Mouse (Mus musculus): ENCODE data around the gene Rcc1.

DNA sequence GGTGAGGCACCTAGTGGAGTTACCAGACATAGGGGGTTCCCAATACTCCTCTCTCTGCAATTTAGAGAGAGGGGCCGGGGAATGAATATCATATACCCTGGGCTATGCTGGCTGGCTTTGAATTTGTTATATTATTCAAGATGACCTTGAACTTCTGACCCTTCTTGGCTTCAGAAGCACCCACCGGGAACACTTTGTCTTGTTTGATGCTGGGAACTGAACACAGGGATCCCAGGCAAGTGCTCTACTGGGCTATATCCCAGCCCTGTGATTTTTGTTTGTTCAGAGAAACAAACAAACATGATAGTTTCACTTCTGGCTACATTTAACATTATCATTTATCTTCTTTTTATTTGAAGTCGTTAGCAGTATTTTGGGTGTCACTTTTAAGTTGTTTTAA, 2.0 kb upstream of the Rcc1 start:
- TF ChIP-seq CTCF (IDR thresholded peaks at IDR 0.05; ENCODE audit: control insufficient read depth, insufficient read depth, low read length) (no peak), POLR2A (IDR thresholded peaks at IDR 0.05; ENCODE audit: borderline replicate concordance, control insufficient read depth, low read depth, low read length) (no peak)

Data from bone marrow, adult 2 months (tissue).